ENCODE assay signal across 19 mouse cellular contexts in genomic region chr4:94412661-94413060, GRCm38 (mm10).
A peak's percentile ranks its signal among the peaks of the same experiment; 100 is the strongest.
DNase-seq lines count a peak whose midpoint lies in the region; ATAC-seq lines count a peak whose summit lies in the region.
"Had no signal": no experiment of that assay in that cellular context is flagged by ENCODE, and none has a peak within 500 bp of the region (broad histone marks: within the 10 kb centered on the region; RNA-seq: fewer than 3 reads in every experiment).

No protein-coding gene starts in this region.

- WGBS in kidney, embryonic 14.5 days: 42% methylated on average over 2 of the region's 2 CpGs
- 28% methylated on average over 2 of the region's 2 CpGs for WGBS in kidney, embryonic 15.5 days

- DNase-seq in kidney, postnatal 36 days: no peak
- no peak for DNase-seq in kidney, postnatal 4 days
- DNase-seq: adrenal gland, adult 2 months; adrenal gland, adult 8-10 months; adrenal gland, postnatal 10 days; adrenal gland, postnatal 14 days; adrenal gland, postnatal 25 days; adrenal gland, postnatal 36 days; B cell, adult 2 months; cerebellum, adult 11 months; cerebellum, adult 11-12 months; cerebellum, adult 18-20 months had no signal

- no peaks in the 10 kb centered on the region for H3K4me1 ChIP-seq in kidney, embryonic 14.5 days (ENCODE audit: control insufficient read depth, insufficient read depth, low read length)
- no peaks in the 10 kb centered on the region for H3K4me1 ChIP-seq in kidney, embryonic 15.5 days

- no peaks in the 10 kb centered on the region for H3K36me3 ChIP-seq in kidney, embryonic 14.5 days (ENCODE audit: control insufficient read depth, insufficient read depth, low read length)
- no peaks in the 10 kb centered on the region for H3K36me3 ChIP-seq in kidney, embryonic 15.5 days
- H3K36me3 ChIP-seq: G1E had no signal

- H3K27me3 ChIP-seq in kidney, embryonic 14.5 days (ENCODE audit: control insufficient read depth, insufficient read depth, low read length): no peaks in the 10 kb centered on the region
- H3K27me3 ChIP-seq in kidney, embryonic 15.5 days: no peaks in the 10 kb centered on the region
- H3K27me3 ChIP-seq: CH12.LX had no signal

- no peak overlapping the region for H3K4me2 ChIP-seq in kidney, embryonic 14.5 days (replicated peaks; ENCODE audit: low read depth, low read length)
- no peak overlapping the region for H3K4me2 ChIP-seq in kidney, embryonic 15.5 days

- H3K27ac ChIP-seq in kidney, embryonic 14.5 days (ENCODE audit: low read depth, low read length): no peak overlapping the region
- H3K27ac ChIP-seq in kidney, embryonic 15.5 days: no peak overlapping the region

- no peak overlapping the region for H3K9ac ChIP-seq in kidney, embryonic 14.5 days (ENCODE audit: low read depth, low read length)
- H3K9ac ChIP-seq in kidney, embryonic 15.5 days: no peak overlapping the region

- no peaks in the 10 kb centered on the region for H3K9me3 ChIP-seq in kidney, embryonic 14.5 days (ENCODE audit: control insufficient read depth, low read length)
- H3K9me3 ChIP-seq in kidney, embryonic 15.5 days (replicated peaks): no peaks in the 10 kb centered on the region
- H3K9me3 ChIP-seq: G1E had no signal

- no peak overlapping the region for H3K4me3 ChIP-seq in kidney, embryonic 14.5 days (ENCODE audit: low read length)
- no peak overlapping the region for H3K4me3 ChIP-seq in kidney, embryonic 15.5 days (replicated peaks)

- ATAC-seq in kidney, embryonic 14.5 days (ENCODE audit: low FRiP score, low TSS enrichment): peak; percentile 75; the same call in 1 of the 2 replicates
- ATAC-seq in kidney, embryonic 15.5 days (replicated peaks; ENCODE audit: low FRiP score): peak; percentile 72; the same call in 1 of the 2 replicates
- ATAC-seq: activated CD4-positive, CD25-positive, alpha-beta regulatory T cell, adult 4 months; CD4-positive, CD25-positive, alpha-beta regulatory T cell, adult 4 months; Patski had no signal
